Mouse (Mus musculus) stomach, embryonic 14.5 days (tissue): Measurements from ENCODE around the gene Tfrc. TPM values are rescaled to one million over a fixed set of nuclear protein-coding genes. Genes with fewer than 3 reads are reported as not detected.
A peak's percentile ranks its signal among the peaks of the same experiment; 100 is the strongest.

Experiments used
- ATAC-seq: fragments of 200-750 bp; cut with Nextera tagmentation; 2 replicates; pipeline ENCODE4 v1.8.0; 2017; ENCODE audit warnings: low read depth, moderate TSS enrichment; ENCODE audit not compliant: insufficient number of reproducible peaks, insufficient read depth, low FRiP score
- H3K27ac ChIP-seq: fragments of 300-500 bp; sonication (generic); 2 replicates; pipeline ENCODE4 v1.5.1; 2014; ENCODE audit warnings: mild to moderate bottlenecking, low read length, moderate library complexity, mixed read lengths
- H3K27me3 ChIP-seq: fragments of 300-500 bp; sonication (generic); 2 replicates; pipeline ENCODE4 v1.6.1; 2014; ENCODE audit warnings: low read length, control low read depth, mixed read lengths; ENCODE audit not compliant: control insufficient read depth, insufficient read depth
- H3K36me3 ChIP-seq: fragments of 300-500 bp; sonication (generic); 2 replicates; pipeline ENCODE4 v1.6.1; 2014; ENCODE audit warnings: mild to moderate bottlenecking, control low read depth, low read length, moderate library complexity, mixed read lengths; ENCODE audit not compliant: control insufficient read depth, insufficient read depth
- H3K4me1 ChIP-seq: fragments of 300-500 bp; sonication (generic); 2 replicates; pipeline ENCODE4 v1.6.1; 2014; ENCODE audit warnings: low read length, control low read depth, mixed read lengths; ENCODE audit not compliant: control insufficient read depth, insufficient read depth
- H3K4me2 ChIP-seq: fragments of 300-500 bp; sonication (generic); replicated peaks from 2 replicates; pipeline ENCODE4 v1.6.1; 2014; ENCODE audit warnings: low read depth, low read length, control low read depth
- H3K4me3 ChIP-seq: fragments of 300-500 bp; sonication (generic); 2 replicates; pipeline ENCODE4 v1.5.1; 2014; ENCODE audit warnings: low read depth, low read length, control low read depth
- H3K9ac ChIP-seq: fragments of 300-500 bp; sonication (generic); replicated peaks from 2 replicates; pipeline ENCODE4 v1.6.1; 2014; ENCODE audit warnings: low read depth, mild to moderate bottlenecking, control low read depth, low read length, moderate library complexity, mixed read lengths
- H3K9me3 ChIP-seq: fragments of 300-500 bp; sonication (generic); 2 replicates; pipeline ENCODE4 v1.6.1; 2016; ENCODE audit warnings: low read depth, low read length, control low read depth; ENCODE audit not compliant: control insufficient read depth
- whole genome bisulfite sequencing: fragments of 180-500 bp; shearing (Covaris S2); extraction: QIAGEN DNeasy Blood & Tissue Kit; methylation state at CpG from one replicate; pipeline ENCODE4 v1.1.7; 2014; 5-methylcytosine and 5-hydroxymethylcytosine counted together
- polyA plus RNA-seq: library from polyadenylated mRNA; unstranded; fragments of >200 nt; fragmentation: Nextera tagmentation; extraction: Ambion mirVana; gene quantifications from 2 replicates; pipeline ENCODE4 v1.2.1, GENCODE M21; 2014

Tfrc gene
- polyA plus RNA-seq, 1 experiment from 2014 or later: 60.5 TPM

DNA sequence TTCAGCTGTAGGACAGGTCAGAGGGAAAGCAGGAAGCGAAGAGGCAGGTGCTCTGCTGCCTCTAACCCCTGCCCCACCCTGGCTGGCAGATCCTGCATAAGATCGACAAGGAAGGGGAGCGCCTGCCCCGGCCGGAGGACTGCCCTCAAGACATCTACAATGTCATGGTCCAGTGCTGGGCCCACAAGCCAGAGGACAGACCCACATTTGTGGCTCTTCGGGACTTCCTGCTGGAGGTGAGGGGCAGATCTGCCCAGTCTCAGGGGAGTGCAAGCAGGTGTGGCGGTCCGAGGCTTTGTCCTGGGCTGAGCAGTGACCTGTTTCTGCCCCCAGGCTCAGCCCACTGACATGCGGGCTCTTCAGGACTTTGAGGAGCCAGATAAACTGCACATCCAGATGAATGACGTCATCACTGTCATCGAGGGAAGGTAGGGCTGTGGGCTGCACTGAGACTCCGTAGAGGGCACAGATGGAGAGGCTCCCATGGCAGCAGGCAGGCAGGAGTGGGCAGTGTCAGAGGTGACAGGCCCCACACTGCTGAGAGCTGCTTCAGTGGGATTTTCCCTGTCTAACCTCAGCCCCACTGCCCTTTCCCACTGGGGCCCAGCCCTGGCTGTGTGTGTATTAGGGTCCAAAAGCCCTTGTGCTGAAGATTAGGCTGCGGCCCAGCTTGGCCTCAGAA is 62.6 kb downstream of the Tfrc start:
- no peak overlapping the region for H3K27ac ChIP-seq
- H3K4me1 ChIP-seq: peaks cover 14% of the 10 kb centered on the region
- H3K27me3 ChIP-seq: no peaks in the 10 kb centered on the region
- H3K9ac ChIP-seq: no peak overlapping the region
- no peak overlapping the region for H3K4me3 ChIP-seq
- no peak for ATAC-seq
- H3K9me3 ChIP-seq: no peaks in the 10 kb centered on the region
- 85% methylated on average over 13 of the region's 13 CpGs for WGBS
- no peak overlapping the region for H3K4me2 ChIP-seq
- H3K36me3 ChIP-seq: peaks cover 39% of the 10 kb centered on the region

DNA sequence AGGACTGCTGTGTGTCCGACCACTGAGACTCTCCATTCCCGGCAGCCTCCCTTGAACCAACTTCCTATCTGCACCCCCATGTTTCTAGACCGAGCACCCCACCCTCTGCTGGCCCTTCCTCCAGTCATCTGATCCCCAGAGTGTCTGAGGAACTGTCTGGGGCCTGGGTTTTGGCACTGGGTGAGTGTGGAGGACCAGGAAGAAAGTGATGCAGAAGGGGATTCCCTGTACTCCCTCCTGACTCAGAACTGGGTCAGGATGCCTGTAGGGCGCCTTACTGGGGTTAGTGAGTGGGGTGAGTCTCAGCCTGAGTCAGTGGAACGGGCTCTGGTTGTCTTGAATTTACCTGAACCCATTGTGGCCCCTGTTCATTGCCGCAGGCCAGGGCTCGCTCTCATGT is 63.5 kb downstream of the Tfrc start:
- H3K36me3 ChIP-seq: peaks cover 45% of the 10 kb centered on the region
- WGBS: 88% methylated on average over 7 of the region's 7 CpGs
- no peak overlapping the region for H3K4me2 ChIP-seq
- no peaks in the 10 kb centered on the region for H3K27me3 ChIP-seq
- H3K9me3 ChIP-seq: no peaks in the 10 kb centered on the region
- no peak overlapping the region for H3K4me3 ChIP-seq
- peaks cover 8% of the 10 kb centered on the region for H3K4me1 ChIP-seq
- no peak overlapping the region for H3K9ac ChIP-seq
- no peak for ATAC-seq
- H3K27ac ChIP-seq: no peak overlapping the region

DNA sequence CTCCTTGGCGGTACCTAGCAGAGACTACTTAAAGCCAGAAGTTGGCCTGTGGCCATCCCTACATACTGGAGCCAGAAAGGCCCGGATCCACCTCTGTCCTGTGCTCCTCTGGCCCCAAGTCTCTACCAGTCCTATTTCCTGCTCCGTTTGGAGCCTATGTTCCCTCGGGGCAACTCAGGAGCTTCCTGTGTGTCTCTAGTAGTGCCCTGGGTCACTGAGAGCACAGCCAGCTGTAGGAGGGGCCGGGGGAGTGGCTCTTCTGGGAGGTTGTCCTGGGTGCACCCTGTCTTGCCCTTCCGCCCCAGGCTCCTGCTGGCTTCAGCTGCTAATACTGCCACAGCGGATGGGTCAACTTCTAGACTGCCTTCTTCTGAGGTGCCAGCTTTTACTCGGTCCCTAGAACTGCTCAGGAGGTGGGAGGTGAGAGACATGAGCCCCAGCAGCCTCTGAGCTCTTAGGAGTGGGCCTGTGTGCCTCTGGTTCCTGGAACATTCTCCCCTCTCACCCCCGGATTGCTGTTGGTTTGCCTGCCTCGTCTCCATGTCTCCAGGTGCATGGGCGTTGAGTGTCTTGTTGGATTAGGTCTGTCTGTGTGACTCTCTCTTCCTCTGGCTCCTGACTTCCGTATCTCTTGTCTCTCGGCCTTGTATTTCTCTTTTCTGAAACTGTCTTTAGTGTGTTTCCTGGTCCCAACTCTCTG is 64.3 kb downstream of the Tfrc start:
- Histone ChIP-seq H3K4me3 (no peak overlapping the region), H3K9me3 (no peaks in the 10 kb centered on the region), H3K9ac (no peak overlapping the region), H3K27ac (no peak overlapping the region), H3K36me3 (peaks cover 48% of the 10 kb centered on the region), H3K4me2 (no peak overlapping the region), H3K27me3 (no peaks in the 10 kb centered on the region), H3K4me1 (peaks cover under 1% of the 10 kb centered on the region; the same call in 1 of the 2 replicates)
- ATAC-seq: no peak
- 72% methylated on average over 13 of the region's 13 CpGs for WGBS

- Histone ChIP-seq H3K27ac (peak overlapping the region; percentile 2; the same call in 1 of the 2 replicates), H3K4me2 (no peak overlapping the region), H3K27me3 (no peaks in the 10 kb centered on the region), H3K4me1 (no peaks in the 10 kb centered on the region), H3K9ac (no peak overlapping the region), H3K9me3 (no peaks in the 10 kb centered on the region), H3K4me3 (no peak overlapping the region), H3K36me3 (peaks cover 57% of the 10 kb centered on the region)
- no peak for ATAC-seq
- 84% methylated on average over 17 of the region's 17 CpGs for WGBS
These were observed 65.5 kb downstream of the Tfrc start for GRCm38 (mm10) chr16:32674121-32674740.

- H3K27ac ChIP-seq: peak overlapping the region; percentile 58; the same call in 1 of the 2 replicates
- 76% methylated on average over 10 of the region's 10 CpGs for WGBS
- no peak overlapping the region for H3K4me2 ChIP-seq
- H3K4me3 ChIP-seq: no peak overlapping the region
- H3K36me3 ChIP-seq: peaks cover 63% of the 10 kb centered on the region
- ATAC-seq: peak; percentile 60
- no peak overlapping the region for H3K9ac ChIP-seq
- H3K4me1 ChIP-seq: no peaks in the 10 kb centered on the region
- no peaks in the 10 kb centered on the region for H3K27me3 ChIP-seq
- no peaks in the 10 kb centered on the region for H3K9me3 ChIP-seq
These were observed 68.5 kb downstream of the Tfrc start for GRCm38 (mm10) chr16:32677040-32677700.

- H3K4me2 ChIP-seq: no peak overlapping the region
- H3K27me3 ChIP-seq: no peaks in the 10 kb centered on the region
- no peak overlapping the region for H3K4me3 ChIP-seq
- no peaks in the 10 kb centered on the region for H3K9me3 ChIP-seq
- H3K27ac ChIP-seq: no peak overlapping the region
- ATAC-seq: no peak
- 67% methylated on average over 14 of the region's 14 CpGs for WGBS
- H3K36me3 ChIP-seq: peaks cover 63% of the 10 kb centered on the region
- no peaks in the 10 kb centered on the region for H3K4me1 ChIP-seq
- no peak overlapping the region for H3K9ac ChIP-seq
These were observed 69.2 kb downstream of the Tfrc start for GRCm38 (mm10) chr16:32677903-32678302.

- no peak overlapping the region for H3K4me3 ChIP-seq
- H3K9ac ChIP-seq: no peak overlapping the region
- no peaks in the 10 kb centered on the region for H3K4me1 ChIP-seq
- H3K4me2 ChIP-seq: no peak overlapping the region
- peaks cover 67% of the 10 kb centered on the region for H3K36me3 ChIP-seq
- no peak overlapping the region for H3K27ac ChIP-seq
- no peak for ATAC-seq
- H3K9me3 ChIP-seq: no peaks in the 10 kb centered on the region
- 77% methylated on average over 14 of the region's 14 CpGs for WGBS
- no peaks in the 10 kb centered on the region for H3K27me3 ChIP-seq
These were observed 70.1 kb downstream of the Tfrc start for GRCm38 (mm10) chr16:32678812-32679211.

DNA sequence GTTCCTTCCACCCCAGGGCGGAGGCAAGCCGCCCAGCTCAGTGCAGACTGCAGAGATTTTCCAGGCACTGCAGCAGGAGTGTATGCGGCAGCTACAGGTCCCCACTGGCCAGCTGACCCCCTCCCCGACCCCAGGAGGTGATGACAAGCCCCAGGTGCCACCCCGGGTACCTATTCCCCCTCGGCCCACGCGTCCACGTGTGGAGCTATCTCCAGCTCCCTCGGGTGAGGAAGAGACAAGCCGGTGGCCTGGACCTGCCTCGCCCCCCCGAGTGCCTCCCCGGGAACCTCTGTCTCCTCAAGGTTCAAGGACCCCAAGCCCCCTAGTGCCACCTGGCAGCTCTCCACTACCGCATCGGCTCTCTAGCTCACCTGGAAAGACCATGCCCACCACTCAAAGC is 71.3 kb downstream of the Tfrc start:
- Histone ChIP-seq H3K36me3 (peaks cover 63% of the 10 kb centered on the region), H3K4me2 (no peak overlapping the region), H3K9ac (no peak overlapping the region), H3K27me3 (no peaks in the 10 kb centered on the region), H3K4me3 (no peak overlapping the region), H3K27ac (no peak overlapping the region), H3K9me3 (no peaks in the 10 kb centered on the region), H3K4me1 (no peaks in the 10 kb centered on the region)
- no peak for ATAC-seq
- WGBS: 91% methylated on average over 16 of the region's 16 CpGs
